Mouse (Mus musculus): ENCODE results near the gene 1700018F24Rik. TPM values are rescaled to one million over a fixed set of nuclear protein-coding genes. Genes with fewer than 3 reads are reported as not detected.

1700018F24Rik gene
- polyA plus RNA-seq (2014; fragmentation: Illumina TruSeq; extraction: RNeasy Lipid Tissue Mini Kit (QIAGEN cat#74804); ENCODE audit: low read depth, low replicate concordance): 2.1 TPM

GRCm38 (mm10) chr5:145042690-145043089 lies at the start of gene 1700018F24Rik:
Gene 1700018F24Rik (plus strand): TSS chr5:145042990.

DNA sequence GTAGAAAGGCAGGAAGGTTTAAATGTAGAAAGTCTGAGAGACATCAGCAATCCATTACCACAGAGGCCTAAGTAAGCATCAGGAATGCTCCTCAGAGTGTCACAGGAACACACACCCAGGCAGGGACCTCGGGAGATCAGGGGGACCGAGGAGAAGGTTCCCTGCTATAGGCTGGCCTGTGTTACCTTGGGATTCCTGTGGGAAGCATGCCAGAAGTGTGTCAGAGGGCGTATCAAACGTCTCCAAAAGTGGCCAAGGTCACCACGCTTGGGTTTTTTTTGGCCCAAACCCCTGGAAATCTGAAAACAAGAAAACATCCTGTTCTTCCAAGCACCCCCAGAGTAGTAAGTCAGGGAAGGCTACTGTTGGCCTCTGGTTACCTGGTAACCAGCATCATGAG lies 10.4 kb upstream of the 1700018F24Rik start, which contains the start of gene Gm4871:
Gene Gm4871, minus strand, starts transcription at position 364 of the 400 bp plus-strand sequence.

GRCm38 (mm10) chr5:145083632-145084451 lies 41.1 kb downstream of the 1700018F24Rik start, which contains the start of the genes Arpc1a and Kpna7:
Gene Arpc1a (plus strand): TSS chr5:145083830.
Gene Kpna7 (minus strand): TSS chr5:145084030.

Other genes with a start within 250 kb of the 1700018F24Rik start
- gene Smurf1, start 77.1 kb upstream of the 1700018F24Rik start, polyA plus RNA-seq (2014; fragmentation: Illumina TruSeq; extraction: RNeasy Lipid Tissue Mini Kit (QIAGEN cat#74804); ENCODE audit: low read depth, low replicate concordance): 24.7 TPM
- gene Gm4871, start 10.2 kb upstream of the 1700018F24Rik start, polyA plus RNA-seq (2014; fragmentation: Illumina TruSeq; extraction: RNeasy Lipid Tissue Mini Kit (QIAGEN cat#74804); ENCODE audit: low read depth, low replicate concordance): 1.9 TPM
- gene Arpc1a, start 40.8 kb downstream of the 1700018F24Rik start, polyA plus RNA-seq (2014; fragmentation: Illumina TruSeq; extraction: RNeasy Lipid Tissue Mini Kit (QIAGEN cat#74804); ENCODE audit: low read depth, low replicate concordance): 144 TPM
- 0.11 TPM for gene Kpna7, start 41.0 kb downstream of the 1700018F24Rik start, polyA plus RNA-seq (2014; fragmentation: Illumina TruSeq; extraction: RNeasy Lipid Tissue Mini Kit (QIAGEN cat#74804); ENCODE audit: low read depth, low replicate concordance)
- gene Arpc1b, start 71.2 kb downstream of the 1700018F24Rik start, polyA plus RNA-seq (2014; fragmentation: Illumina TruSeq; extraction: RNeasy Lipid Tissue Mini Kit (QIAGEN cat#74804); ENCODE audit: low read depth, low replicate concordance): 316 TPM
- gene Pdap1, start 97.2 kb downstream of the 1700018F24Rik start, polyA plus RNA-seq (2014; fragmentation: Illumina TruSeq; extraction: RNeasy Lipid Tissue Mini Kit (QIAGEN cat#74804); ENCODE audit: low read depth, low replicate concordance): 75.4 TPM
- gene Bud31, start 97.4 kb downstream of the 1700018F24Rik start, polyA plus RNA-seq (2014; fragmentation: Illumina TruSeq; extraction: RNeasy Lipid Tissue Mini Kit (QIAGEN cat#74804); ENCODE audit: low read depth, low replicate concordance): 100 TPM
- 14.8 TPM for gene Ptcd1, start 124.1 kb downstream of the 1700018F24Rik start, polyA plus RNA-seq (2014; fragmentation: Illumina TruSeq; extraction: RNeasy Lipid Tissue Mini Kit (QIAGEN cat#74804); ENCODE audit: low read depth, low replicate concordance)
- 19.5 TPM for gene Cpsf4, start 124.2 kb downstream of the 1700018F24Rik start, polyA plus RNA-seq (2014; fragmentation: Illumina TruSeq; extraction: RNeasy Lipid Tissue Mini Kit (QIAGEN cat#74804); ENCODE audit: low read depth, low replicate concordance)
- 228 TPM for gene Atp5j2, start 149.1 kb downstream of the 1700018F24Rik start, polyA plus RNA-seq (2014; fragmentation: Illumina TruSeq; extraction: RNeasy Lipid Tissue Mini Kit (QIAGEN cat#74804); ENCODE audit: low read depth, low replicate concordance)
- gene Zkscan14, start 158.9 kb downstream of the 1700018F24Rik start, polyA plus RNA-seq (2014; fragmentation: Illumina TruSeq; extraction: RNeasy Lipid Tissue Mini Kit (QIAGEN cat#74804); ENCODE audit: low read depth, low replicate concordance): 8.3 TPM
- 10.3 TPM for gene Zkscan5, start 161.6 kb downstream of the 1700018F24Rik start, polyA plus RNA-seq (2014; fragmentation: Illumina TruSeq; extraction: RNeasy Lipid Tissue Mini Kit (QIAGEN cat#74804); ENCODE audit: low read depth, low replicate concordance)
- 23.3 TPM for gene Zfp655, start 188.7 kb downstream of the 1700018F24Rik start, polyA plus RNA-seq (2014; fragmentation: Illumina TruSeq; extraction: RNeasy Lipid Tissue Mini Kit (QIAGEN cat#74804); ENCODE audit: low read depth, low replicate concordance)
- gene Zscan25, start 237.5 kb downstream of the 1700018F24Rik start, polyA plus RNA-seq (2014; fragmentation: Illumina TruSeq; extraction: RNeasy Lipid Tissue Mini Kit (QIAGEN cat#74804); ENCODE audit: low read depth, low replicate concordance): 14.2 TPM

Measured in adipose tissue, adult 10 weeks (tissue).